Mouse (Mus musculus) midbrain, embryonic 11.5 days (tissue): Measurements from ENCODE around the gene C1qtnf1. TPM values are rescaled to one million over a fixed set of nuclear protein-coding genes. Genes with fewer than 3 reads are reported as not detected.

Experiments
- ATAC-seq: fragments of 200-750 bp; cut with Nextera tagmentation; 2 replicates; pipeline ENCODE4 v1.8.0; 2017; ENCODE audit warnings: moderate TSS enrichment, moderate library complexity; ENCODE audit not compliant: low FRiP score
- DNase-seq: peaks from one replicate; pipeline ENCODE4 v3.0.0; 2015; ENCODE audit warnings: low spot score; ENCODE audit errors: missing footprints
- H3K27ac ChIP-seq: fragments of 300-500 bp; sonication (generic); 2 replicates; pipeline ENCODE4 v1.5.1; 2014; ENCODE audit warnings: low read depth, low read length
- H3K27me3 ChIP-seq: fragments of 300-500 bp; sonication (generic); 2 replicates; pipeline ENCODE4 v1.6.1; 2014; ENCODE audit warnings: mild to moderate bottlenecking, low read length, moderate library complexity, mixed read lengths; ENCODE audit not compliant: control insufficient read depth, insufficient read depth
- H3K36me3 ChIP-seq: fragments of 300-500 bp; sonication (generic); 2 replicates; pipeline ENCODE4 v1.6.1; 2014; ENCODE audit warnings: mild to moderate bottlenecking, low read length, moderate library complexity, mixed read lengths; ENCODE audit not compliant: control insufficient read depth, insufficient read depth
- H3K4me1 ChIP-seq: fragments of 300-500 bp; sonication (generic); 2 replicates; pipeline ENCODE4 v1.6.1; 2014; ENCODE audit warnings: low read length; ENCODE audit not compliant: control insufficient read depth, insufficient read depth
- H3K4me2 ChIP-seq: fragments of 300-500 bp; sonication (generic); 2 replicates; pipeline ENCODE4 v1.6.1; 2014; ENCODE audit warnings: mild to moderate bottlenecking, moderate library complexity
- H3K4me3 ChIP-seq: fragments of 300-500 bp; sonication (generic); 2 replicates; pipeline ENCODE4 v1.5.1; 2014; ENCODE audit warnings: low read depth, low read length
- H3K9ac ChIP-seq: fragments of 300-500 bp; sonication (generic); 2 replicates; pipeline ENCODE4 v1.6.1; 2014; ENCODE audit warnings: low read length
- H3K9me3 ChIP-seq: fragments of 300-500 bp; sonication (generic); 2 replicates; pipeline ENCODE4 v1.6.1; 2016; ENCODE audit warnings: low read length; ENCODE audit not compliant: control insufficient read depth
- WGBS: fragments of 180-500 bp; shearing (Covaris S2); extraction: QIAGEN DNeasy Blood & Tissue Kit; methylation state at CpG from one replicate; pipeline ENCODE4 v1.1.7; 2014; 5-methylcytosine and 5-hydroxymethylcytosine counted together
- polyA plus RNA-seq: library from polyadenylated mRNA; unstranded; fragments of >200 nt; fragmentation: Nextera tagmentation; extraction: Ambion mirVana; gene quantifications from 2 replicates; pipeline ENCODE4 v1.2.1, GENCODE M21; 2014

Gene C1qtnf1
- polyA plus RNA-seq, 1 experiment from 2014 or later, result 2.6 TPM

DNA sequence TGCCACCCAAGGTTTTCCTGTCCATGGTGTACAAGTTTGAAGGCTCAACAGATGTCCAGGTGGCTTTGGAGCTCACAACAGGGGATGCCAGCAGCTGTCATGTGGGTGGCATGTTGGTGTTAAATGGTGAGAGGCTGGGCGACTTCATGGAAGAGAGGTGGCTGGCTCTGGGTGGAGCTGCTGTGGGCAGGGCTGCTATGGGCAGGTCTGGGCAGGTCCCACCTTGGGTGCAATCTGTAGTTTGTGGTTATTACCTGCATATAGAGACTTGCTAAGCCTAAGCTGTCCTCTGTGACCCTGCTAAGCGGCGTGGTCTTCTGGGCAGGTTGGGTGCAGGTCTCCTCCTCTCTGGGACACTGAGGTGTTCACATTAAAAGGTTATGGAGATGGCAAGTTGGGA lies 57.8 kb downstream of the C1qtnf1 start:
- Histone ChIP-seq H3K9me3 (no peaks in the 10 kb centered on the region), H3K4me2 (no peak overlapping the region), H3K4me1 (peaks cover 2% of the 10 kb centered on the region; the same call in 1 of the 2 replicates), H3K4me3 (no peak overlapping the region), H3K27me3 (no peaks in the 10 kb centered on the region), H3K9ac (no peak overlapping the region), H3K36me3 (no peaks in the 10 kb centered on the region), H3K27ac (no peak overlapping the region)
- WGBS, result 92% methylated on average over 3 of the region's 3 CpGs
- DNase-seq, result no peak
- ATAC-seq, result no peak

DNA sequence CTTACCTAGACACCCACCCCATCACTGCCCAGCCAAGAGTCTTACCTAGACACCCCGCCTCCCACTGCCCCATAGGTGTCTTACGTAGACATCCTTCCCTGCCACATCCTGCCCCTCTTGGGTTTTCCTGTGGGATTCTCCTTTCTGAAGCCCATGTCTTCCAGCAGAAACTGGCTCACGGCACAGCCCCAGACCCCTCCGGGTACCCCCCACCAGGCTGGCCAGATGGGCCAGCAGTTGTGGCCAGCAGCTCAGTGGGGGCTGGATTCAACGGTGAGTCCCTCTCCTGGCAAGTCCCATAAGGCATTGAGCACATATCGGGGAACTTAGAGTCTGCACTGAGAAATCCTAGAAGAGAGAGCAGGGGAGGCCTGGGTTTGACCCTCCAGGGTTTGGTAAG lies 58.3 kb downstream of the C1qtnf1 start:
- ATAC-seq (no peak), DNase-seq (no peak)
- Histone ChIP-seq H3K27ac (no peak overlapping the region), H3K4me1 (peaks cover 2% of the 10 kb centered on the region; the same call in 1 of the 2 replicates), H3K27me3 (no peaks in the 10 kb centered on the region), H3K9me3 (no peaks in the 10 kb centered on the region), H3K4me2 (no peak overlapping the region), H3K36me3 (no peaks in the 10 kb centered on the region), H3K4me3 (no peak overlapping the region), H3K9ac (no peak overlapping the region)
- WGBS, result 89% methylated on average over 6 of the region's 6 CpGs

DNA sequence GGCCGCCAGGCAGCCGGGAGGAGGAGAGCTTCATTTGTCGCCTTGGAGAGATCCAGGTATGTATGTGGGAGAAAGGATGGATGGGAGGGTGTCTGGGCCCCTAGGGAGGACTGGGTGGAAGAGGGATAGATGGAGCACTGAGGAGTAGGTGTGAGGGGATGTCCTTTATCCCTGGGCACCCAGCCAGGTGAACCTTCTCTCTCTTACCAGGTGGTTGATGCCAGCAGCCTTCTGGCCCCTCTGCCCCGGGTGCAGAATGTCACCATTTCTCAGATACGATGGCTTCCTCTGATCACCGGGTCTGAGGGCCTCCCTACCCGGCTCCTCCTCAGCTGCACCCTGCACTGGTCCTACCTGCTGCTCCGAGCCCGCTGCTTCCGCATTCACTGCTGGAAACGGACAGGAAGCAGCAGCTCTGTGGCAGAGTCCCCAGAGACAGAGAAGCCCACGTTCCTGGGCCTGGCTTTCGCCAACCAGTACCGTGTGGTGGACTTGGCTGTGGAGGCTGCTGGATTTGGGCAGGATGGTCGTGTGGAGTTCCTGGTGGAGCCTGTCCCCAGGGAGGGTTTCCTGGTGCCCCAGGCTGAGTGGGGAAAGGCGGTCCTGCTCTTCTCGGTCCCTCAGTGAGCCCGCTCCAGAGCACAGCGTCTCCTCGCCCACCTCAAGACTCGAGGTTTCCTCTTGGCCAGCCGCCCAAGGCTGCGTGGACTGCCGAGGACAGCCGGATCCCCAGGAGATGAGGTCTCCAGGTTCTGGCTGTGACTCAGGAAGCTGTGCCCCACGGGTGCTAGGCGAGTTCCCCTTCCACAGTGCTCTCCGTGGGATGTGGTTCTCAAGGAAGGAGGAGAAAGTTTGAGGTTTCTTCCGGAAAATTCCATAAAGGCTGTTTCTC lies 59.1 kb downstream of the C1qtnf1 start:
- H3K4me1 ChIP-seq, result peaks cover 2% of the 10 kb centered on the region; the same call in 1 of the 2 replicates
- no peak overlapping the region for H3K4me2 ChIP-seq
- H3K27ac ChIP-seq, result no peak overlapping the region
- no peaks in the 10 kb centered on the region for H3K9me3 ChIP-seq
- whole genome bisulfite sequencing, result 91% methylated on average over 29 of the region's 29 CpGs
- H3K9ac ChIP-seq, result no peak overlapping the region
- no peak for DNase-seq
- no peak for ATAC-seq
- no peak overlapping the region for H3K4me3 ChIP-seq
- H3K36me3 ChIP-seq, result no peaks in the 10 kb centered on the region
- H3K27me3 ChIP-seq, result no peaks in the 10 kb centered on the region

DNA sequence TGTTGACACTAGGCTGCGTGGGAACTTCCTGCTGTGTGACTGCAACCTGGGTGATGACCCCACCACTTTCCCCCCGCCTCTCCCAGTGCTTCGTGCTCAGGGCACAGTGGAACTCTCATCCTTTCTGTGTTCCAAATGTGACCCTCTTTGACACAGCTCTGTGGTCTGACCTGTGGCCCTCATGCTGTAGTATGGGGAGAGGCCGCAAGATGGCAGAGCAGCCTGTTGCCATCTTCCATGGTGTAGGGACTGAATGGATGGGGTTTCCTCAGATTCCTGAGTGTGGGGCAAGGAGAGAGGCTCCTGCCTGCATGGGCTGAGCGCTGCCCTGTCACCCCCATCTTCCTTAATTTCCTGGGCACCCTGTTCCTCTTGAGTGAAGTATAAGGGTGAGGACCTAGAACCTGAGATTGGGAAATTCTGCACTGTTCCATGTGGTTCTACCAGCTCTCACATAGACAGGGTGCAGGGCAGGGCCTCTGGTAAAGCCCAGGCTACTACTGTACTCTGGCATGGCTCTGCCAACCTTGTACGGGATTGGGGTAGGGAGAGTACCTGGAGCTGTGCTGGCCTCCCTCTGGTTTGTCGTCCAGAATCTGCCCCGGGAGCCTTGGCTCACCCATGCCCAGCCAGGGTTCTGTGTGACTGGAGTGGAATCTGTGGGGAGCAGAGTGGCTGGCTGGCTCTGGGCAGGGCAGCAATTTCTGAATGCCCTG lies 60.3 kb downstream of the C1qtnf1 start:
- H3K27ac ChIP-seq, result no peak overlapping the region
- H3K4me1 ChIP-seq, result peaks cover 2% of the 10 kb centered on the region; the same call in 1 of the 2 replicates
- H3K4me3 ChIP-seq, result no peak overlapping the region
- H3K27me3 ChIP-seq, result no peaks in the 10 kb centered on the region
- DNase-seq (no peak), ATAC-seq (no peak)
- no peak overlapping the region for H3K4me2 ChIP-seq
- no peaks in the 10 kb centered on the region for H3K9me3 ChIP-seq
- no peaks in the 10 kb centered on the region for H3K36me3 ChIP-seq
- no peak overlapping the region for H3K9ac ChIP-seq
- 72% methylated on average over 8 of the region's 8 CpGs for WGBS

DNA sequence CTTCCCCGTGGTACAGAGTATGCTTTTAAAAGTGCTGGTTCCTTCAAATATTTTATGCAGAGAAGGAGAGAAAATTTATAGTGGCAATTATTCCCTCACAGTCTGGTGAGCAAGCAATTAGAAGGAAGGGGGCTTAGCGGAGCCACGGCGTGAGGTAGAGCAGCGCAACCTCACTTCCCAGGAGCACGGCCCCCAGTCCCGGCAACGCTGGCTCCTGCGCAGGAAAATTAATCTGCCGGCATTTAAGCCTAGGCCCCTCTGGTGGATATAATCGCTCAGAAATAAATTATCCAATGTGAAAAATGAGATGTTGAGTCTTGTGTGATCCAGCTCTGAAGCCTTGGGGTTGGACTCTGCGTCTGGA lies 60.9 kb downstream of the C1qtnf1 start:
- H3K4me3 ChIP-seq, result no peak overlapping the region
- H3K9ac ChIP-seq, result no peak overlapping the region
- H3K4me2 ChIP-seq, result no peak overlapping the region
- no peaks in the 10 kb centered on the region for H3K36me3 ChIP-seq
- H3K9me3 ChIP-seq, result no peaks in the 10 kb centered on the region
- ATAC-seq, result no peak
- DNase-seq, result no peak
- no peak overlapping the region for H3K27ac ChIP-seq
- no peaks in the 10 kb centered on the region for H3K27me3 ChIP-seq
- 85% methylated on average over 12 of the region's 12 CpGs for WGBS
- H3K4me1 ChIP-seq, result peaks cover 2% of the 10 kb centered on the region; the same call in 1 of the 2 replicates

DNA sequence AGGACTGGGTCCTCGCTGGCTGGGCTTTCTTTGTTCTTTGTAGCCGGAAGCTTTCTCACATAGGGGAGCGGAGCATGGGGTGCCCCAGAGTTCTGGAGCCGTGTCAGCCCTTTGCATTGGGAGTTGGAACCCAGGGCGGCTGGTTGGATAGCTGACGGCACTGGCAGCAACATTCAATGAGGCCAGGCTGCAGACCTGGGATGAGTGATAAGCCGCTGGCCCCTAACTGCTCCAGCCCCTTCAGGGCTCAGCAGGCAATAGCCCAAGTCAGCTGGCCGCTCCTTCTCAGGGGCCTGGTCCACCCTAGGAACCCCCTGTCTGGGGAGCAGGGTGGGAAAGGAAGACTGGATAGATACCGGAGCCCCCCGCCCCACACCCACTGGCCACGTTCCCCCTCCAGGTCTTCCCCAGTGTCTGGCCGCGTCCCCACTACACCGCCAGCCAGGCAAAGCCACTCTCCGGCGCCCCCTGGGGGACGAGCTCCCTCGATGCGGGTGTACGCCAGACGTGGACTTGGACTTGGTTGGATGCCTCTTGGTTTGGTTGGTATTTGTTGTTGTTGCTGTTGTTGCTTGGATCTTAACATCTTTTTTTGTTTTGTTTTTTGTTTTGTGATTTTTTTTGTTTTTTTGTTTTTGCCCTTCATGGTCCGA lies 62.7 kb downstream of the C1qtnf1 start:
- peak; percentile 98 for DNase-seq
- Histone ChIP-seq H3K36me3 (no peaks in the 10 kb centered on the region), H3K27ac (no peak overlapping the region), H3K4me2 (peak overlapping the region; percentile 38), H3K4me1 (peaks cover 2% of the 10 kb centered on the region; the same call in 1 of the 2 replicates), H3K9me3 (no peaks in the 10 kb centered on the region), H3K9ac (no peak overlapping the region), H3K27me3 (no peaks in the 10 kb centered on the region), H3K4me3 (no peak overlapping the region)
- ATAC-seq, result peak; percentile 69
- WGBS, result 16% methylated on average over 22 of the region's 22 CpGs

DNA sequence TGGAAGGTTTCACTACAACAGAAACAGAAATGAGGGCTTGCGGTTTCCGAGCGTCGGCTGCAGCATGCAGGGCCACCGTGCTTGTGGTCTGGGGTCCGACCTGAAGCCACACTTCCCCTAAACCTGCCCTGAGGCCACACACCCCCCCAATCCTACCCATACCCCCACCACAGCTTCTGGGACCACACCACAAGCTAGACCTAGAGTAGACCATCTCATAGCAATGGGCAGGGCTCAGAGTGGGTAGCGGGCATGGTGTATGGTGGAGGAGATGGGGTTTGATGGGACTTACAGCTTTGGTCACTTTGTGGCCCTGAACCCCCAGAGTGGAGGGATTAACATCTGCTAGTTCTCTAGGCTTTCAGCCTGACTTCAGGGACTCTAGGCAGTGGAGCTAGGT lies 63.2 kb downstream of the C1qtnf1 start:
- Histone ChIP-seq H3K4me1 (peaks cover 2% of the 10 kb centered on the region; the same call in 1 of the 2 replicates), H3K27me3 (no peaks in the 10 kb centered on the region), H3K4me3 (no peak overlapping the region), H3K27ac (no peak overlapping the region), H3K4me2 (no peak overlapping the region), H3K36me3 (no peaks in the 10 kb centered on the region), H3K9ac (no peak overlapping the region), H3K9me3 (no peaks in the 10 kb centered on the region)
- DNase-seq, result no peak
- ATAC-seq, result no peak
- 89% methylated on average over 7 of the region's 7 CpGs for WGBS

DNA sequence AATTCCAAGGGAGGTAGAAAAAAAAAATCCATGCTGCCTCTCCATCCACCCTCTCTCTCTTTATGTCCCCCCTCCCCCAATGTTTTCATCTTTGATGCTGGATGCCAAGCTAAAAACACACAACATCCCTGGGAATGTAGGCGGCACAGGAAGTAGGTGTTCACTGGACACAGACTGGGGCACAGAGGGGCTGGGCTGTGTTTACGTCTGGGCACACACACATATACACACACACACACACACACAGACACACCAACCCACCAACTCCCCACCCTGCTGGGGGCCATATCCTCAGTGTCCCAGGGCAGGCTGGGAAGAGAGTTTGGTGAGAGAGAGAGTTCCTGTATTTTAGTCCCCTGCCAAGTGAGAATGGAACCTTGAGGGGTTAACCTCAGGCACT lies 65.5 kb downstream of the C1qtnf1 start:
- DNase-seq (no peak), ATAC-seq (no peak)
- no peak overlapping the region for H3K27ac ChIP-seq
- peaks cover 5% of the 10 kb centered on the region for H3K4me1 ChIP-seq
- no peaks in the 10 kb centered on the region for H3K27me3 ChIP-seq
- WGBS, result 85% methylated on average over 2 of the region's 2 CpGs
- no peaks in the 10 kb centered on the region for H3K36me3 ChIP-seq
- no peak overlapping the region for H3K4me2 ChIP-seq
- H3K4me3 ChIP-seq, result no peak overlapping the region
- no peaks in the 10 kb centered on the region for H3K9me3 ChIP-seq
- H3K9ac ChIP-seq, result no peak overlapping the region
